Mouse (Mus musculus) gastrocnemius, adult 2 months (tissue): ENCODE data around the gene 2310061I04Rik. TPM values are rescaled to one million over a fixed set of nuclear protein-coding genes. Genes with fewer than 3 reads are reported as not detected.
"Not testable (repeated sequence)": the region's sequence is repeated elsewhere in the genome, so short reads cannot be mapped to it uniquely, and the experiment has no call there.

Source experiments
- DNase-seq: peaks from one replicate; pipeline ENCODE4 v3.0.0; 2022
- H3K27ac ChIP-seq: fragments of 200-600 bp; 2 replicates; pipeline ENCODE4 v1.8.1; 2022; ENCODE audit warnings: mild to moderate bottlenecking
- H3K4me3 ChIP-seq: fragments of 200-600 bp; 2 replicates; pipeline ENCODE4 v1.8.1; 2022; ENCODE audit warnings: mild to moderate bottlenecking, moderate library complexity
- CTCF ChIP-seq: fragments of 200-600 bp; IDR thresholded peaks from 2 replicates; pipeline ENCODE4 v1.8.1; 2022; ENCODE audit warnings: antibody characterized with exemption, mild to moderate bottlenecking, moderate library complexity
- intact Hi-C: fragments of 180-260 bp; cut with DNase I; formaldehyde crosslinking; loops from one replicate; pipeline ENCODE4 v1.15.1; 2025
- long read RNA-seq, 2 experiments: library from polyadenylated mRNA; stranded (forward); transcript quantifications; one replicate each; pipeline ENCODE4 v2.0.0; 2021
- total RNA-seq, 2 experiments: library from RNA; stranded (reverse); gene quantifications; 2 replicates each; pipeline ENCODE4 v1.2.3; 2021

Gene 2310061I04Rik
- 10 to 100 TPM; 73.0 to 78.4 TPM for total RNA-seq
- long read RNA-seq, experiment 1, transcript 2310061I04Rik-203 (6 exons, 1,193 nt) = minor isoform, 10 of 86 reads
- long read RNA-seq, experiment 1, transcript 2310061I04Rik-204 (6 exons, 1,293 nt) = major isoform, 62 of 86 reads
- long read RNA-seq, experiment 1, partial matches to known transcripts = 3 of 86 reads
- long read RNA-seq, experiment 1, other reads (novel, unspliced or antisense) = 7 of 86 reads
- long read RNA-seq, experiment 2, transcript 2310061I04Rik-203 (6 exons, 1,193 nt) = minor isoform, 20 of 107 reads
- long read RNA-seq, experiment 2, transcript 2310061I04Rik-204 (6 exons, 1,293 nt) = major isoform, 70 of 107 reads
- long read RNA-seq, experiment 2, transcript 2310061I04Rik-202 (5 exons, 2,081 nt) = minor isoform, 5 of 107 reads
- long read RNA-seq, experiment 2, partial matches to known transcripts = 4 of 107 reads
- long read RNA-seq, experiment 2, other reads (novel, unspliced or antisense) = 8 of 107 reads

GRCm38 (mm10) chr17:35896781-35897643 lies at the start of gene 2310061I04Rik:
Gene 2310061I04Rik, minus strand, starts transcription at chr17:35897431.
- Histone ChIP-seq H3K4me3 (peak within 1 kb of the TSS; percentile 98), H3K27ac (peak within 1 kb of the TSS; percentile 98)
- TF ChIP-seq CTCF = no peak
- peak; percentile 96 for DNase-seq
- intact Hi-C loops = no loop called here

- no peak overlapping the region for H3K4me3 ChIP-seq
- no peak overlapping the region for H3K27ac ChIP-seq
- no peak for DNase-seq
- intact Hi-C loops = loop anchor here (2.0 kb wide), 1 partner anchor 53 kb away; no protein-coding TSS in a partner anchor
- no peak for TF ChIP-seq CTCF
Observed at GRCm38 (mm10) chr17:35939941-35940340, 42.7 kb upstream of the 2310061I04Rik start.

- Histone ChIP-seq H3K4me3 (no peak overlapping the region), H3K27ac (no peak overlapping the region)
- DNase-seq = no peak
- intact Hi-C loops = loop anchor here (2.0 kb wide), 1 partner anchor 54 kb away; no protein-coding TSS in a partner anchor
- no peak for TF ChIP-seq CTCF
Observed at GRCm38 (mm10) chr17:35939108-35939507, 41.9 kb upstream of the 2310061I04Rik start.

- no peak overlapping the region for H3K4me3 ChIP-seq
- DNase-seq = peak; percentile 42
- no peak overlapping the region for H3K27ac ChIP-seq
- intact Hi-C loops = loop anchor here (2.0 kb wide), 1 partner anchor 55 kb away; no protein-coding TSS in a partner anchor
- TF ChIP-seq CTCF = peak; percentile 87
Observed at GRCm38 (mm10) chr17:35937700-35938348, 40.6 kb upstream of the 2310061I04Rik start.

- H3K4me3 ChIP-seq, intact Hi-C loops, H3K27ac ChIP-seq, DNase-seq: not testable (repeated sequence)
Observed at GRCm38 (mm10) chr17:35935763-35936162, 38.5 kb upstream of the 2310061I04Rik start.

- Histone ChIP-seq H3K4me3 (no peak overlapping the region), H3K27ac (no peak overlapping the region)
- TF ChIP-seq CTCF = no peak
- intact Hi-C loops = no loop called here
- no peak for DNase-seq
Observed at GRCm38 (mm10) chr17:35932608-35933007, 35.4 kb upstream of the 2310061I04Rik start.

GRCm38 (mm10) chr17:35930627-35931026 lies 33.4 kb upstream of the 2310061I04Rik start:
- TF ChIP-seq CTCF = no peak
- Histone ChIP-seq H3K4me3 (no peak overlapping the region), H3K27ac (no peak overlapping the region)
- intact Hi-C loops = no loop called here
- DNase-seq = no peak

- no peak for DNase-seq
- intact Hi-C loops = no loop called here
- TF ChIP-seq CTCF = no peak
- Histone ChIP-seq H3K27ac (no peak overlapping the region), H3K4me3 (no peak overlapping the region)
Observed at GRCm38 (mm10) chr17:35929534-35929933, 32.3 kb upstream of the 2310061I04Rik start.

GRCm38 (mm10) chr17:35927471-35927870 lies 30.2 kb upstream of the 2310061I04Rik start:
- no peak for DNase-seq
- TF ChIP-seq CTCF = no peak
- intact Hi-C loops = no loop called here
- Histone ChIP-seq H3K27ac (no peak overlapping the region), H3K4me3 (no peak overlapping the region)

GRCm38 (mm10) chr17:35923281-35923680 lies 26.1 kb upstream of the 2310061I04Rik start:
- DNase-seq = no peak
- H3K4me3 ChIP-seq = no peak overlapping the region
- TF ChIP-seq CTCF = no peak
- H3K27ac ChIP-seq = no peak overlapping the region; the same call in 1 of the 2 replicates
- intact Hi-C loops = no loop called here

- intact Hi-C loops = no loop called here
- Histone ChIP-seq H3K4me3 (no peak overlapping the region), H3K27ac (peak overlapping the region; percentile 29; the same call in 1 of the 2 replicates)
- TF ChIP-seq CTCF = no peak
- no peak for DNase-seq
Observed at GRCm38 (mm10) chr17:35922566-35922965, 25.3 kb upstream of the 2310061I04Rik start.

GRCm38 (mm10) chr17:35921710-35922109 lies 24.5 kb upstream of the 2310061I04Rik start:
- H3K4me3 ChIP-seq = no peak overlapping the region
- intact Hi-C loops = no loop called here
- peak overlapping the region; percentile 94; the same call in 1 of the 2 replicates for H3K27ac ChIP-seq
- DNase-seq = no peak
- no peak for TF ChIP-seq CTCF
